Mouse (Mus musculus) kidney, adult 18-20 months (tissue): ENCODE data around the gene Slc2a6.

Experiments
- DNase-seq: peaks from one replicate; pipeline ENCODE4 v3.0.0; 2021

Gene Slc2a6

DNA sequence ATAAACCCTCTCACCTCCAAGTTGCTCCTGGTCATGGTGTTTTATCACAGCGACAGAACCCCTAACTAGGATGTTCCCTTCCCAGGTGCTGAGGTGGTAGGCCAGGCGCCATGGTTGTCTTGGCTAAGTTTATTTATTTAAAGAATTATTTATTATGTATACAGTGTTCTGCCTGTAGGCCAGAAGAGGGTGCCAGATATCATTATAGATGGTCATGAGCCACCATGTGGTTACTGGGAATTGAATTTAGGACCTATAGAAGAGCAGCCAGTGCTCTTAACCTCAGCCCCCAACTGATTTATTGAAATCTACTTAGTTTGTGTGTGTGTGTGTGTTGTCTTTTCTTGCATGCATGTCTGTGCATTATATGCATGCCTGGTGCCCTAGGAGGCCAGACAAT is 4.6 kb upstream of the Slc2a6 start:
- DNase-seq, result no peak

DNA sequence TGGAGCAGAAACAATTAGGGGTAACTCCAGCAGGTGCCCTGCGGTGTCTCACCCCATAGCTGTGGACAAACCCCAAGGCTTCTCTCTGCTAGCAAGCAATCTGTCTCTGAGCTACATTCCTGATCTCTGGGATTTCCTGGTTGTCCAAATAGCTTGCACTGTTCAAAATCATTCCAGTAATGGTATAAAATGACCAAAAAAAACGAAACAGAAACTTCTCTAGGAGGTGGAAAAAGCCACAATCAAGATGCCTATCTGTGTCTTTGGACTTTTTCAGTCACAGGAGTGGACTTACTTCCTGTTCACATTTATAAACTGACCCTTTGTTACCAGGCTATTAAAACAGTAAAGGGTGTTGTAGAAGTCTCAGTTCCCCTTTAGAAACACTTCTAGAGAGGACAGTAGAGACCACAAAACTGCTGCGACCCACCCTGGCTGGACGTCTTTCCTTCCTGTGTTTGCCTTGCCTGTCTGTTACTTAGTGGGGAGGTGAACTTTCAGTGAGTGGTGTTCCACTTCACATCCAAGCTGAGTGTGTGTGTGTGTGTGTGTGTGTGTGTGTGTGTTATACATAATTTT is 728 bp upstream of the Slc2a6 start:
- DNase-seq, result no peak

DNA sequence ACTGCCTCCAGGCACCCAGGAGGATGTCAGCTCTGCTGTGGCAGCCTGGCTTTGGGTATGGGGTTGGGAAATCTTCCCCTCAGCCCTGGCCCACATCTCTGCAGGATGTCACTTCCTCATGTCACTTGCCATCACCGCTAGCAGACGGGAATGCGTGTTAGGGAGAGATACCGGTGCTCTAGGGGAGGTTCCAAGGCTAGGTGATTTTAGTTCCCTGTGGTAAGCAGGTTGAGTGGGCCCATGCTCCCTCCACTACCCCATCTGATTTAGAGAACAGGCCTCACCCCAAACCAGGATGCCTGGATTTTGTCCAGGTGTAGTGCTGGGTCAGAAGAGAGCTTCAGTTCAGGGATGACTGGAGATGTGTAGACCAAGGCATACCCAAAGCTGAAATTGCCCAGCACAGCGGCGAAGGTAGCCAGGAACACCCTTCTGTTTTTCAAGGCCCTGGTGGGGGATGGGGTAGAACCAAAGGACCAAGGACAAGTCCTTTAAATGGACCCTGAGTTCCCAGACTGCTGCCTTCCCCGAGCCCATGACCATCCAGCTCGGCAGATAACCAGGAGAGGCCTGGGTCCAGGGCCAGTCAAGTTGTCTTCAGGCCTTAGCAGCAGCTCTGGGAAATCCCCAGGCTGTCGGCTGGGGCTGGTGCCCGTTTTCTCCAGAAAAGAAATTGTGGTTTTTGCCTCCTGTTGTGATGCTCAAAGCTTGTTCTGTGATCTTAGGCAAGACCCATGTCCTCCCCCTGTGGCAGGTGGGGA is 761 bp downstream of the Slc2a6 start:
- no peak for DNase-seq

DNA sequence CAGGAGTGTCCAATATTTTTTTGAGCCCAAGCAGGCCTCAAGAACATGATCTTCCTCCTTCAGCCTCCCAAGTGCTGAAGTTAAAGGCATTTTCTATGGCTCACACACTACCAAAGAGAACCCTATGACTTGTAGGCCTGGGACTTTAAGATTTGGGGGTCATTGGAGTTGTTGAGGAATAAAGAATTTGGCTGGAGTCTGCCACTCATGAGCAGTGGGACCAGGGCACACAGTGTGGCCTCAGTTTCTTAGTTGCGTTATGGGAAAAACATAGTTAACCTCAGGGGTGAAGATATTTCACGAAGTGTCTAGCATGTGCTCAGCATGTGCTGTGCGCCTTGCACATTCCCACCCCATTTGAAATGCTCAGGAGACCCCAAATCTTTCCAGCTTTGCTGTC is 1.5 kb downstream of the Slc2a6 start:
- no peak for DNase-seq

DNA sequence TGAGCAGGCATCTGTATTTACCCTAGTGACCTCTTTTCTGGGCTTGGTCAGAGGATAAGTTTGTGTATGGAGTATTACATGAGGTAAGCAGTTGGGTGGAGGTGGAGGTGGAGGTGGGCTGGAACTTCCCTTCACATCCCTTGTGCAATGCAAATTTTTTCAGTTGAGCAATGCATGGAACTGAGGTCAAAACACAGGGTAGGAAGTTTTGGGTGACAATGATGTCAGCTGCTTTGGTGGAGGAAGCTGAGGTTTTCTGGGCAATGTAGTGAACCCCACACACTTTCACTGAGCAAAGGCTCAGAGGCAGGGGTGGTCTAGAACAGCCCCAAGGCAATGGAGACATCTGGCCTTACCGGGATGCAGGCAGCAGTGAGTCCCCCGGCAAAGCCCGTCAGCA is 2.3 kb downstream of the Slc2a6 start:
- no peak for DNase-seq

DNA sequence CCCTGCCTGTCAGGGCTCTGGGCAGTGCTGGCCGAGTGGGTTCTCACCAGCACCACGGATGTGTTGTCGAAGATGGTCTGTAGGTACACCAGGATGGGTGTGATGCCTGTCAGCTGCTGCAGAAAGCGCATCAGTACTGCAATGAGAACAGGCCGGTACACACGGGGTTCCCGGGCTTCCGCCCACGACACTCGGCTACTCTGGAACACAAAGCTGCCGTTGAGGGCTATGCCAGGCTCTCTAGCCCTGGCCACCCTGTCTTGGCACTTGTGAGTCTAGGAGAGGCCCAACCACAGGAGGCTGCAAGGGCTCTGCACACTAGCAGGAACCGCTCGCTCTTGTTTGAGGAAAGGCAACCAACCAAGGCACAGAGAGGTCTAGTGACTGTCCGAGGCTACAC is 3.7 kb downstream of the Slc2a6 start:
- no peak for DNase-seq

DNA sequence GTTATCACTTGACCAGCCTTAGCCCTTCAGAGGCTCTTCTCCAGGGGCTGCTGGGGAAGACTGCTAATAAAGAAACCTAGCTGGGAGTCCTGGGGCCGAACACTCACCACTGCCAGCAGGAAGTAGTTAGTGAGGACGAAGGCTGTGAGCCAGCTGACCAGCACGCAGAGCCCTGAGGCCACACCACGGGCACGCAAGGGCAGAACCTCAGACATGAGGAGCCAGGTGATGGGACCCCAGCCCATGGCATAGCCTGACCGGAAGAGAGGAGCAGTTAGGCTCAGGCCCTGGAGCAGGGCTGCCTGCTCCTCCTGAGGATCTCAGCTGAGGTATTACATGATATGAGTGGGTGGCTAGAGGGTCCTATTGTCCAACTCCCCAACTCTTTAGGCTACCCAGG is 5.2 kb downstream of the Slc2a6 start:
- no peak for DNase-seq

DNA sequence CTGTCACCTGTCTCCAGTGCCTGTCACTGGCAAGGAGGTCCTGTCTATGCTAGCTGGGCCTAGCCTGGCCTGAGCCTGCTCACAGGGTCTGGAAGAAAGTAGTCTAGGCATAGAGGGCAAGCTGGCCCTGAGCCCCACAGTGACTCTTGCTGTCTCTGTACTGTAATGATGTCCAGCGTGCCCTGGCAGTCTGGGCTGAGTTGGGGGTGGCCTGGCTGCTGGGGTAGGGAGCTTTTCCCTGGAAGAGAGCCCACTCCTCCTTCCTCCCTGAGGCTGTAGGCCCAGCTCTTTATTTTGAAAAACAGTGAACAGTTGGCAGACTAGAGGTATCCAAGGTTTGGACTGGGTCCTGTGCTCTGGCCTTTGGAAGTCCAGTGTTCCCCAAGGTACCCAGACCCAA is 6.7 kb downstream of the Slc2a6 start:
- DNase-seq, result no peak

DNA sequence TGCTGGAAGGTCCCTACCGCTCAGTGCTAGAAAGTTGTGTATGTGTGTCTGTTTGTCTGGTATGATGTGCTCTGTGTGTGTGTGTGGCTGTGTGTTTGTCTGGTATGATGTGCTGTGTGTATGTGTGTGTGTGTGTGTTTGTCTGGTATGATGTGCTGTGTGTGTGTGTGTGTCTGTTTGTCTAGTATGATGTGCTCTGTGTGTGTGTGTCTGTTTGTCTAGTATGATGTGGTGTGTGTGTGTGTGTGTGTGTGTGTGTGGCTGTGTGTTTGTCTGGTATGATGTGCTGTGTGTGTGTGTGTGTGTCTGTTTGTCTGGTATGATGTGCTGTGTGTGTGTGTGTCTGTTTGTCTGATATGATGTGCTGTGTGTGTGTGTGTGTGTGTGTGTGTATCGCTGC is 8.3 kb downstream of the Slc2a6 start:
- DNase-seq, result no peak

DNA sequence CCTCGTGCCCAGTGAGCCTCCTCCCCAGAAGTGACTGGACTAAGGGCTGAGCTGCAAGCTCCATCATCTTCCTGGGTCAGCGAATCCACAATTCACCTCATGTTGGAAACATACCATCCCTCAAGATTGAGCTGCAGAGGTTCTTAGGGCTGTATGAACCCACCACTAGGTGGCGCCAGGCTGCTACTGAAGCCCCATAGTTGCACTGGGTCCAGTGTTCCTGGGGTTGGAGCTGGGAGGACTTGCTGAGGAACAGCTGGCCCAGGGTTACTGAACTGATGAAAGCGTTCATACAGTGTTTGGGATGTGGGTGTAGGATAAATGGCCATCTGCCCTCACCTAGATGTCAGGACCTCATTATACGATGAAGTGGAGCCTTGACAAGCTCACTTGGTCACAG is 10.0 kb downstream of the Slc2a6 start:
- DNase-seq, result peak; percentile 78

DNA sequence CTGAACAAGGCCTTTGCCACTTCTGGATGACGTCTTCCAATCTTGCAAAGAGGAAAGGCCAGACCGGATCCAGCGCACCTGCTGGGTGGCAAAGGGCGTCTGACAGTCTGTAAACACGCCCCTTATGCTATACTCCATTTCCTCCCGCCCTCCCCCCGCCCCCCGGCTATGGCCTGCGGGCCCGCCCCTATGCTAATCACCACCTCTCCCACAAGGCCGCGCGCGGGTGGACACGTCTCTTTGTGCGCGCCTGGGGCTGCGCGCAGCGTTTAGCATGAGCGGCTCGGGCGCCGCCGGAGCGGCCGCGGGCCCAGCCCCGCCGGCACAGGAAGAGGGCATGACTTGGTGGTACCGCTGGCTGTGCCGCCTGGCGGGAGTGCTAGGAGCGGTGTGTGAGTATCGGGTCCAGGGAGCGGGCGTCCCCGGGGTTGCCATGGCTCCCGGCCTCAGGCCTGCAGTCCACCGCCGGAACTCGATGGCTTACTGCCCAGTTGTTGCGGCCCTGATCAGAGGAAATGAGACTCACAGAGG is 18.0 kb downstream of the Slc2a6 start, which contains the start of gene Cacfd1:
Gene Cacfd1 (plus strand): TSS at position 213 of the 531 bp plus-strand sequence.
- peak; percentile 92 for DNase-seq

DNA sequence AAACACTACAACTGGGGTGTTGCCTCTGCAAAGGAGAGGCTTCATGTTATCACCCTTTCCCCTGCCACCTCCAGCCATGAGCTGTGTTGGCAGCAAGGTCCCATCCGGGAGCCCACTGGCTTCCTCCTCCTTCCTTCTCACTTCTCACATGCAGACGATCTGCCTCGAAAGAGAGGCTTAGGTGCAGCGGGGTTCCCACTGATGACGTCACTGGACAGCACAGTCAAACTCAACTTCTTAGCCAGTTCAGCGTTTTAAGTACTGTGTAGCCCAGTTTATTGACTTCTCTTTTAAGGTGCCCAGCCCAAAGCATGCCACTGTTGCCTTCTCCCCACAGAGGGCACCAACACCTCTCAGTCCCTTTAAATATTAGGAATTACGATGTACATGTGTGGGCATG is 20.1 kb downstream of the Slc2a6 start:
- DNase-seq, result no peak

DNA sequence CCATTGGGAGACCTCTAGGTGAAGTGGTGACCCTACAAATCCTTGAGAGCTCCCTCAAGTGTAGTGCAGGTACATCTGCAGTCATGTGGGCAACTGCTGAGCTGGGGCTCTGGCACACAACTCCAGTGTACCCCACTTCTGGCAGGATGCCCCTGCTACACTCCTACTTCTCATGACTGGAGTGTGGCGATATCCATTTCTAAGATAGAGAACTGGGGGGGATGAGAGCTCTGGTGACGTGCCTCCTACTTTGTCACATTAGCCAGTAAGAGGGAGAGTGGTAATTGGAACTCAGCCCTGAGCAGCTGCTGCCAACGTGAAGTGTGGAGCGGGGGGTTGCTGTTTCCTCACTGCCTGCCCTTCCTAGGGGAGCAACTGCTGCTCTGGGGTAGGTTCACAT is 21.5 kb downstream of the Slc2a6 start:
- DNase-seq, result no peak

DNA sequence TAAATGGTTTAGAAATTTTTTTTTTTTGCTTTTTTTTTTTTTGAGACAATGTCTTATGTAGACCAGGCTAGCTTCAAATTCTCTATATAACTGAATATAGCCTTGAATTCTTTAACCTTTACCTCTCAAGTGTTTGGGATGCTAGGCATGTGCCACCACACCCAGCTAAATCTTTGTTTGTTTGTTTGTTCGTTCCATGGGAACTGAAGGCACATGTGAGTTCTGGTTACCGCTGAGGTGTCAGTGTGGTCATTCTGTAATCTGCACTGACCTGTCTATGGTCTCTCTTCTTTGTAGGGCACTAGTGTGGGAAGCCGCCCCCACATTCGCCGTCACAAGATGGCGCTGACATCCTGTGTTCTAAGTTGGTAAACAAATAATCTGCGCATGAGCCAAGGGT is 29.8 kb downstream of the Slc2a6 start:
- DNase-seq, result no peak

DNA sequence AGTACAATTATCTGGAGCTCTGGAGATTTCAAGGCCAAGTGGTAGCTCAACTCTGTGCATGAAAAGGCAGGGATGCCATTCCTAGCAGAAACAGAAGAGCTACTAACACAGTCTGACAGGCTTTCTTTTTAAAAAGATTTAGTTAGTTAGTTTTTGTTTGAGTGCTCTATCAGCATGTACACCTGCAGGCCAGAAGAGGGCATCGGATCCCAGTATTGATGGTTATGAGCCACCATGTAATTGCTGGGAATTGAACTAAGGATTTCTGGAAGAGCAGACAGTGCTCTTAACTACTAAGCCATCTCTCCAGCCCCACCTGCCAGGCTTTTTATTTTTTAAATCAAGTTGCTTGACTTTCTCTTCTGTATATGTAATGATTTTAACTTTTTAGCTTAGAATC is 30.3 kb downstream of the Slc2a6 start:
- no peak for DNase-seq

DNA sequence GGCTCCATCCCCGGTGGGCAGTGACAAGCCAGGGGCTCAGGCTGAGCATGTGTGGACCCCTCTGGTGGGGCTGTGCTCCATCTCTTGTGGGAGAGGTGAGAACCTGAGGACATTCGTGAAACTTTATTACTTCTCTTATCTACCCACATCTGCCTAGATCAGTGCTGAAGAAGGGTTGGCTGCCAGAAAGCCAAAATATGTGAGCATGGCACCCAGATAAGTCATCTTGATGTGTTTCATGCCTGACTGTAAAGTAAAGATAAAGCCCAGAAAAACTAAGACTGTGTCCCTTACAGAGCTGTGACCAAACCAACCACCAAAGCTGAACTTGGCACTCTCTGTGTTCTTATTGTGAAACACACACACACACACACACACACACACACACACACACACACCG is 33.9 kb downstream of the Slc2a6 start:
- DNase-seq, result no peak

DNA sequence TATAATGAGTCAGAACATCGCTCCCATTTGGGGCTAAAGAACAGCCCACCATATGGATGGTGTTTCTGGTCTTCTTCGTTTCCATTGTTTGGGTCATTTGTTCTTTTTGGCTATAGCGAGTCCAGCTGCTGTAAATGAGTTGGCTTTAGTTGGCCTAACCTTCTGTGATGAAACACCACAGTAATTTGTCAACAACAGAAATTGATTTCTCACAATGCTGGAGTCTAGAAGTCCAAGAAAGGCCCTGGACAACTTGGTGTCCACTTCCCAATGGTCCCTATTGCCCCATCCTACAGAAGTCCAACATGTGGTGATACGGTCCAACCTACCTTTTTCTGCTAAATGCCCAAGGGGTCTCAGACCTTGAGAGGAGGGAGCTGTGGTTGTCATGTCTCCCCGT is 43.2 kb downstream of the Slc2a6 start:
- DNase-seq, result no peak

DNA sequence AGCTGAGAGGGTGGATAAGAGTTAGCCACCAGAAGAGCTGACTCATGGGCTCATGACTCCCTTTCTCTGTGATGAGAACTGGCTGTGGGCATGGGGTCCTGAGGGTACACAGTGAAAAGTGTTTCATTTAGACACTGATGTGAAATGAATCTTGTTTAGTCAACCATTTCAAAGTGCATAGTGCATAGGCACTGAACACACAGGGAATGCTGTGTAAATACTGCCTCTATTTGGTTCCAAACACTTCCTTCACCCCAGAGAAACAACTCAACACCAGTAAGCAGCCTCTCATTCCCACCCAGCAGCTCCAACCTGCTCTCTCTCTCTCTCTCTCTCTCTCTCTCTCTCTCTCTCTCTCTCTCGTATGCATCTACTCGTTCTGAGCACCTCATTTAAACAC is 43.6 kb downstream of the Slc2a6 start:
- DNase-seq, result no peak

DNA sequence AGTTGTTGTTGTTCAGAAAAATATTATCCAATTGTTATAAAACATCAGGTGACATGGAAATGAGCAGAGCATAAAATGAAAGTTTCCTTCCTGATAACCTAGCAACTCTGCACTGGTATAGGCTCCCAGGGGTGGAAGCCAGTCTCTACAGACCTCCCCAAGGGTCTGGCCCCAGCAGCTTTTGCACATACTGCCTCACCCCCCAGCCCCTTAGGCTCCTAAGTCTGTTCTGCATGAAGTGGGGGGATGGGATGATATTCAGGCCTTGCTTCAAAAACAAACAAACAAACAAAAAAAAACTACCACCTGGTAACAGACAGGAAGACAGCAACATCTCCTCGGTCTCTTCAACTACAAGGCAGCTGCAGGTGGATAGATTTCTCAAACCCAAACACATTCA is 47.4 kb downstream of the Slc2a6 start:
- no peak for DNase-seq

DNA sequence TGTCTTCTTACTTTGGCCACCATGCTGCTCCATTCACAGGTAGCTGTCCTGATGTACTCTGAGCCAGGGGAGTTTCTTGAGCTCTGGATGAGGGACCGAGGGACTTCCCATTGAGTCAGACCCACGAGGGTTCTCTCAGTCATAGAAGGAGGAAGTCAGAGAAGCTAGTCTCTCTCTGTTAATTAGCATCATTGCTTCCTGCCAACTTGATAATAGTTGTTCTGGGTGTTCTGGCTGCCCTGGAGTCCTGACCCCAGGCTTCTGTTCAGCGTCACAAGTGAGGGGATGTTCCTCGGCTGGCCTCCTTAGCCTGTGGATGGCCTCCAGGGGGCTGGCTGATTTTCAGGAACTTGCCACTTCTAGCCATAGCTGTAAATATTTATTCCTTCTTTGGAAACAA is 53.8 kb downstream of the Slc2a6 start:
- DNase-seq, result no peak

DNA sequence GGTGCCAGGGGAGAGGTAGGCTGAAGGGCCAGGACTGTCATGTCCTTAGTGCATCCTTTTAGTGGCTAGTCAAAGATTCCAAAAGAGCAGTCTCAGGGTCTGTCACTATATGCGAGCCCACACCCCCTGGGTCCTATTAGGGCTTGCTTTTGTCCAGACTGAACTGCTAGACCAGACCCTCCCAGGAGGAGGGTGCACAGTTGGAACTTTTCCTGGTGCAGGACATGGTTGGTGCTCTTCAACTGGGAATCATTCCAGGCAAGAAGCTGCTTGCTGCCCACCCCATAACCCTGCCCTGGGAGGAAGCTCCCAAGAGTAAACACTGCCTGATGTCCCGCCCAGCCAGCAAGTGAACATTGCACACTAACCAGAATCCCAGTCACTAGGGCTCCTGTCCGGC is 54.7 kb downstream of the Slc2a6 start, which contains the start of gene Adamts13:
Gene Adamts13 (plus strand): TSS at position 301 of the 400 bp plus-strand sequence.
- DNase-seq, result no peak
